Mouse (Mus musculus) megakaryocyte, embryonic 14.5 days (primary cell): ENCODE results near the gene Tyrp1.

Experiments
- FLI1 ChIP-seq: IDR thresholded peaks from 2 replicates; pipeline ENCODE4 v1.6.1; 2012; ENCODE audit warnings: low read length, inconsistent platforms, mixed read lengths
- GATA1 ChIP-seq: IDR thresholded peaks from 3 replicates; pipeline ENCODE4 v1.6.1; 2012; ENCODE audit warnings: mixed read lengths, low read length, inconsistent platforms, borderline replicate concordance

- TF ChIP-seq GATA1 (no peak), FLI1 (no peak)
Measured at GRCm38 (mm10) chr4:80881996-80882599, 48.2 kb downstream of the Tyrp1 start.
